Mouse (Mus musculus) hindbrain, embryonic 13.5 days (tissue): ENCODE measurements at regions not wholly inside any gene's neighbourhood (a gene's known extent, or its start where the extent isn't known, plus 50 kb on each side); places are given as distances from the start of the nearest gene placed in this dataset.
"Not testable (repeated sequence)": the region's sequence is repeated elsewhere in the genome, so short reads cannot be mapped to it uniquely, and the experiment has no call there.

Experiments used
- ATAC-seq: fragments of 200-750 bp; cut with Nextera tagmentation; 2 replicates; pipeline ENCODE4 v1.8.0; 2017; ENCODE audit warnings: moderate TSS enrichment; ENCODE audit not compliant: low FRiP score
- H3K27ac ChIP-seq: fragments of 300-500 bp; sonication (generic); 2 replicates; pipeline ENCODE4 v1.5.1; 2015; ENCODE audit warnings: inconsistent platforms, mild to moderate bottlenecking, moderate library complexity
- H3K27me3 ChIP-seq: fragments of 300-500 bp; sonication (generic); 2 replicates; pipeline ENCODE4 v1.6.1; 2015; ENCODE audit warnings: mild to moderate bottlenecking, inconsistent platforms
- H3K36me3 ChIP-seq: fragments of 300-500 bp; sonication (generic); 2 replicates; pipeline ENCODE4 v1.6.1; 2015; ENCODE audit warnings: mild to moderate bottlenecking, inconsistent platforms
- H3K4me1 ChIP-seq: fragments of 300-500 bp; sonication (generic); replicated peaks from 2 replicates; pipeline ENCODE4 v1.6.1; 2015; ENCODE audit warnings: inconsistent platforms
- H3K4me2 ChIP-seq: fragments of 300-500 bp; sonication (generic); 2 replicates; pipeline ENCODE4 v1.6.1; 2015; ENCODE audit warnings: inconsistent platforms, mild to moderate bottlenecking, moderate library complexity
- H3K4me3 ChIP-seq: fragments of 300-500 bp; sonication (generic); 2 replicates; pipeline ENCODE4 v1.5.1; 2015; ENCODE audit warnings: mild to moderate bottlenecking, inconsistent platforms
- H3K9ac ChIP-seq: fragments of 300-500 bp; sonication (generic); 2 replicates; pipeline ENCODE4 v1.6.1; 2015; ENCODE audit warnings: mild to moderate bottlenecking, inconsistent platforms
- H3K9me3 ChIP-seq: fragments of 300-500 bp; sonication (generic); 2 replicates; pipeline ENCODE4 v1.6.1; 2016; ENCODE audit warnings: inconsistent platforms
- WGBS: fragments of 180-500 bp; shearing (Covaris S2); methylation state at CpG from one replicate; pipeline ENCODE4 v1.1.7; 2015; 5-methylcytosine and 5-hydroxymethylcytosine counted together

- Histone ChIP-seq H3K4me3 (no peak overlapping the region), H3K27ac (no peak overlapping the region), H3K9me3 (no peaks in the 10 kb centered on the region), H3K9ac (no peak overlapping the region), H3K36me3 (no peaks in the 10 kb centered on the region), H3K4me2 (no peak overlapping the region), H3K4me1 (no peaks in the 10 kb centered on the region), H3K27me3 (no peaks in the 10 kb centered on the region)
- 95% methylated on average over 2 of the region's 2 CpGs for WGBS
- ATAC-seq, result no peak
These were observed 731.6 kb downstream of the Lrriq3 start for GRCm38 (mm10) chr3:155824863-155825262.

- no peaks in the 10 kb centered on the region for H3K4me1 ChIP-seq
- no peak for ATAC-seq
- H3K36me3 ChIP-seq, result no peaks in the 10 kb centered on the region
- H3K9ac ChIP-seq, result no peak overlapping the region
- H3K4me3 ChIP-seq, result no peak overlapping the region
- no peak overlapping the region for H3K4me2 ChIP-seq
- H3K27ac ChIP-seq, result no peak overlapping the region
- no peaks in the 10 kb centered on the region for H3K27me3 ChIP-seq
- no peaks in the 10 kb centered on the region for H3K9me3 ChIP-seq
These were observed 695.3 kb upstream of the Negr1 start for GRCm38 (mm10) chr3:155866286-155866685.

- no peaks in the 10 kb centered on the region for H3K9me3 ChIP-seq
- H3K27ac ChIP-seq, result no peak overlapping the region
- H3K27me3 ChIP-seq, result no peaks in the 10 kb centered on the region
- H3K4me1 ChIP-seq, result no peaks in the 10 kb centered on the region
- no peak overlapping the region for H3K9ac ChIP-seq
- H3K36me3 ChIP-seq, result no peaks in the 10 kb centered on the region
- H3K4me2 ChIP-seq, result no peak overlapping the region
- WGBS, result 95% methylated on average over 3 of the region's 3 CpGs
- H3K4me3 ChIP-seq, result no peak overlapping the region
- no peak for ATAC-seq
These were observed 685.9 kb upstream of the Negr1 start for GRCm38 (mm10) chr3:155875696-155876095.

- 93% methylated on average over 2 of the region's 2 CpGs for WGBS
- Histone ChIP-seq H3K9ac (no peak overlapping the region), H3K4me1 (no peaks in the 10 kb centered on the region), H3K27me3 (no peaks in the 10 kb centered on the region), H3K9me3 (no peaks in the 10 kb centered on the region), H3K4me2 (no peak overlapping the region), H3K36me3 (no peaks in the 10 kb centered on the region), H3K4me3 (no peak overlapping the region), H3K27ac (no peak overlapping the region)
- no peak for ATAC-seq
These were observed 683.2 kb upstream of the Negr1 start for GRCm38 (mm10) chr3:155878401-155878800.

- no peak overlapping the region for H3K4me2 ChIP-seq
- H3K36me3 ChIP-seq, result no peaks in the 10 kb centered on the region
- whole genome bisulfite sequencing, result 77% methylated on average over 4 of the region's 4 CpGs
- no peak for ATAC-seq
- H3K27me3 ChIP-seq, result no peaks in the 10 kb centered on the region
- no peak overlapping the region for H3K27ac ChIP-seq
- no peaks in the 10 kb centered on the region for H3K9me3 ChIP-seq
- H3K9ac ChIP-seq, result no peak overlapping the region
- H3K4me1 ChIP-seq, result no peaks in the 10 kb centered on the region
- H3K4me3 ChIP-seq, result no peak overlapping the region
These were observed 680.9 kb upstream of the Negr1 start for GRCm38 (mm10) chr3:155880722-155881121.

GRCm38 (mm10) chr3:155915981-155916380, 645.6 kb upstream of the Negr1 start:
- Histone ChIP-seq H3K4me3 (no peak overlapping the region), H3K4me2 (no peak overlapping the region), H3K27me3 (no peaks in the 10 kb centered on the region), H3K4me1 (no peaks in the 10 kb centered on the region), H3K36me3 (no peaks in the 10 kb centered on the region), H3K27ac (no peak overlapping the region), H3K9me3 (no peaks in the 10 kb centered on the region), H3K9ac (no peak overlapping the region)
- no peak for ATAC-seq
- WGBS, result 90% methylated on average over 6 of the region's 6 CpGs

- Histone ChIP-seq H3K9me3 (no peaks in the 10 kb centered on the region), H3K4me1 (no peaks in the 10 kb centered on the region), H3K4me3 (no peak overlapping the region), H3K4me2 (no peak overlapping the region), H3K27ac (no peak overlapping the region), H3K27me3 (no peaks in the 10 kb centered on the region), H3K9ac (no peak overlapping the region), H3K36me3 (no peaks in the 10 kb centered on the region)
- ATAC-seq, result no peak
- 91% methylated on average over 2 of the region's 2 CpGs for WGBS
These were observed 618.7 kb upstream of the Negr1 start for GRCm38 (mm10) chr3:155942896-155943295.

GRCm38 (mm10) chr3:155944042-155944735, 617.4 kb upstream of the Negr1 start:
- no peak for ATAC-seq
- H3K36me3 ChIP-seq, result no peaks in the 10 kb centered on the region

GRCm38 (mm10) chr3:155945188-155945587, 616.4 kb upstream of the Negr1 start:
- H3K4me1 ChIP-seq, result no peaks in the 10 kb centered on the region
- no peaks in the 10 kb centered on the region for H3K27me3 ChIP-seq
- WGBS, result 91% methylated on average over 2 of the region's 2 CpGs
- no peak overlapping the region for H3K27ac ChIP-seq
- H3K4me3 ChIP-seq, result no peak overlapping the region
- H3K36me3 ChIP-seq, result no peaks in the 10 kb centered on the region
- no peak for ATAC-seq
- no peak overlapping the region for H3K4me2 ChIP-seq
- H3K9ac ChIP-seq, result no peak overlapping the region
- no peaks in the 10 kb centered on the region for H3K9me3 ChIP-seq

More at GRCm38 (mm10) chr3:155944042-155944735, 617.4 kb upstream of the Negr1 start:
- Histone ChIP-seq H3K4me1 (no peaks in the 10 kb centered on the region), H3K27me3 (no peaks in the 10 kb centered on the region), H3K9ac (no peak overlapping the region), H3K4me3 (no peak overlapping the region), H3K27ac (no peak overlapping the region), H3K9me3 (no peaks in the 10 kb centered on the region), H3K4me2 (no peak overlapping the region)
- 58% methylated on average over 2 of the region's 2 CpGs for WGBS

- H3K36me3 ChIP-seq, H3K4me3 ChIP-seq, H3K9me3 ChIP-seq, ATAC-seq, H3K27ac ChIP-seq, H3K9ac ChIP-seq, H3K4me2 ChIP-seq, H3K27me3 ChIP-seq, H3K4me1 ChIP-seq: not testable (repeated sequence)
- 37% methylated on average over 2 of the region's 2 CpGs for WGBS
These were observed 599.1 kb upstream of the Negr1 start for GRCm38 (mm10) chr3:155962496-155962895.

GRCm38 (mm10) chr3:155979636-155980035, 582.0 kb upstream of the Negr1 start:
- WGBS, result 41% methylated on average over 2 of the region's 2 CpGs

GRCm38 (mm10) chr3:155994044-155994443, 567.5 kb upstream of the Negr1 start:
- Histone ChIP-seq H3K4me1 (no peaks in the 10 kb centered on the region), H3K27ac (no peak overlapping the region), H3K27me3 (no peaks in the 10 kb centered on the region), H3K4me3 (no peak overlapping the region), H3K9me3 (no peaks in the 10 kb centered on the region), H3K36me3 (no peaks in the 10 kb centered on the region), H3K9ac (no peak overlapping the region), H3K4me2 (no peak overlapping the region)
- no peak for ATAC-seq
- 51% methylated on average over 2 of the region's 2 CpGs for WGBS

More at GRCm38 (mm10) chr3:155979636-155980035, 582.0 kb upstream of the Negr1 start:
- no peaks in the 10 kb centered on the region for H3K36me3 ChIP-seq
- ATAC-seq, result 0 out of 2 replicates have a peak, but pooled peaks have one; percentile 46
- no peak overlapping the region for H3K4me2 ChIP-seq
- no peaks in the 10 kb centered on the region for H3K9me3 ChIP-seq
- H3K27me3 ChIP-seq, result no peaks in the 10 kb centered on the region
- no peak overlapping the region for H3K27ac ChIP-seq
- no peak overlapping the region for H3K4me3 ChIP-seq
- no peaks in the 10 kb centered on the region for H3K4me1 ChIP-seq
- no peak overlapping the region for H3K9ac ChIP-seq

GRCm38 (mm10) chr3:156017676-156018230, 543.8 kb upstream of the Negr1 start:
- Histone ChIP-seq H3K36me3 (no peaks in the 10 kb centered on the region), H3K4me1 (no peaks in the 10 kb centered on the region), H3K4me3 (no peak overlapping the region), H3K4me2 (no peak overlapping the region), H3K9me3 (no peaks in the 10 kb centered on the region), H3K27me3 (no peaks in the 10 kb centered on the region), H3K27ac (no peak overlapping the region), H3K9ac (no peak overlapping the region)
- 21% methylated on average over 7 of the region's 7 CpGs for WGBS
- no peak for ATAC-seq
